Mouse (Mus musculus) midbrain, embryonic 12.5 days (tissue): Measurements from ENCODE around the gene Ipmk. TPM values are rescaled to one million over a fixed set of nuclear protein-coding genes. Genes with fewer than 3 reads are reported as not detected.
"Not testable (repeated sequence)": the region's sequence is repeated elsewhere in the genome, so short reads cannot be mapped to it uniquely, and the experiment has no call there.

ENCODE experiments used
- ATAC-seq: fragments of 200-750 bp; cut with Nextera tagmentation; 2 replicates; pipeline ENCODE4 v1.8.0; 2017; ENCODE audit warnings: low read depth, moderate TSS enrichment, moderate library complexity; ENCODE audit not compliant: low FRiP score
- H3K27ac ChIP-seq: fragments of 300-500 bp; sonication (generic); replicated peaks from 2 replicates; pipeline ENCODE4 v1.5.1; 2016; ENCODE audit warnings: mild to moderate bottlenecking
- H3K27me3 ChIP-seq: fragments of 300-500 bp; sonication (generic); 2 replicates; pipeline ENCODE4 v1.6.1; 2016; ENCODE audit warnings: mild to moderate bottlenecking
- H3K36me3 ChIP-seq: fragments of 300-500 bp; sonication (generic); 2 replicates; pipeline ENCODE4 v1.6.1; 2016
- H3K4me1 ChIP-seq: fragments of 300-500 bp; sonication (generic); 2 replicates; pipeline ENCODE4 v1.6.1; 2016
- H3K4me2 ChIP-seq: fragments of 300-500 bp; sonication (generic); replicated peaks from 2 replicates; pipeline ENCODE4 v1.6.1; 2016; ENCODE audit warnings: mild to moderate bottlenecking, moderate library complexity
- H3K4me3 ChIP-seq: fragments of 300-500 bp; sonication (generic); 2 replicates; pipeline ENCODE4 v1.5.1; 2016; ENCODE audit warnings: mild to moderate bottlenecking
- H3K9ac ChIP-seq: fragments of 300-500 bp; sonication (generic); replicated peaks from 2 replicates; pipeline ENCODE4 v1.6.1; 2016; ENCODE audit warnings: mild to moderate bottlenecking, moderate library complexity
- H3K9me3 ChIP-seq: fragments of 300-500 bp; sonication (generic); 2 replicates; pipeline ENCODE4 v1.6.1; 2016; ENCODE audit warnings: mild to moderate bottlenecking
- WGBS: fragments of 180-500 bp; shearing (Covaris S2); methylation state at CpG from one replicate; pipeline ENCODE4 v1.1.7; 2016; 5-methylcytosine and 5-hydroxymethylcytosine counted together
- polyA plus RNA-seq: library from polyadenylated mRNA; unstranded; fragments of >200 nt; fragmentation: Nextera tagmentation; extraction: Ambion mirVana; gene quantifications from 2 replicates; pipeline ENCODE4 v1.2.1, GENCODE M21; 2016

Ipmk gene
- polyA plus RNA-seq, 1 experiment from 2014 or later: 24.4 TPM

GRCm38 (mm10) chr10:71381471-71382033, 34.0 kb downstream of the Ipmk start:
- no peak overlapping the region for H3K4me3 ChIP-seq
- 93% methylated on average over 29 of the region's 29 CpGs for WGBS
- no peak overlapping the region for H3K4me2 ChIP-seq
- no peaks in the 10 kb centered on the region for H3K9me3 ChIP-seq
- no peak overlapping the region for H3K9ac ChIP-seq
- no peak for ATAC-seq
- H3K27ac ChIP-seq: no peak overlapping the region
- no peaks in the 10 kb centered on the region for H3K27me3 ChIP-seq
- no peaks in the 10 kb centered on the region for H3K4me1 ChIP-seq
- peaks cover 37% of the 10 kb centered on the region for H3K36me3 ChIP-seq

- Histone ChIP-seq H3K4me3 (no peak overlapping the region), H3K27me3 (no peaks in the 10 kb centered on the region)
Measured at GRCm38 (mm10) chr10:71382109-71382508, 34.5 kb downstream of the Ipmk start.

GRCm38 (mm10) chr10:71382858-71383551, 35.4 kb downstream of the Ipmk start:
- 81% methylated on average over 8 of the region's 8 CpGs for WGBS
- no peak overlapping the region for H3K4me2 ChIP-seq
- H3K9ac ChIP-seq: no peak overlapping the region
- no peak overlapping the region for H3K27ac ChIP-seq
- peaks cover 29% of the 10 kb centered on the region for H3K36me3 ChIP-seq
- no peak overlapping the region for H3K4me3 ChIP-seq
- H3K9me3 ChIP-seq: no peaks in the 10 kb centered on the region
- H3K27me3 ChIP-seq: no peaks in the 10 kb centered on the region
- H3K4me1 ChIP-seq: no peaks in the 10 kb centered on the region
- no peak for ATAC-seq

More at GRCm38 (mm10) chr10:71382109-71382508, 34.5 kb downstream of the Ipmk start:
- Histone ChIP-seq H3K36me3 (peaks cover 32% of the 10 kb centered on the region), H3K4me2 (no peak overlapping the region), H3K4me1 (no peaks in the 10 kb centered on the region), H3K27ac (no peak overlapping the region), H3K9me3 (no peaks in the 10 kb centered on the region), H3K9ac (no peak overlapping the region)
- 77% methylated on average over 7 of the region's 7 CpGs for whole genome bisulfite sequencing
- ATAC-seq: no peak

- H3K4me1 ChIP-seq, H3K9me3 ChIP-seq, H3K4me3 ChIP-seq, ATAC-seq, H3K27ac ChIP-seq, H3K9ac ChIP-seq, H3K27me3 ChIP-seq, H3K4me2 ChIP-seq: not testable (repeated sequence)
- peaks cover 28% of the 10 kb centered on the region for H3K36me3 ChIP-seq
- 85% methylated on average over 6 of the region's 6 CpGs for WGBS
Measured at GRCm38 (mm10) chr10:71383552-71383924, 36.0 kb downstream of the Ipmk start.

DNA sequence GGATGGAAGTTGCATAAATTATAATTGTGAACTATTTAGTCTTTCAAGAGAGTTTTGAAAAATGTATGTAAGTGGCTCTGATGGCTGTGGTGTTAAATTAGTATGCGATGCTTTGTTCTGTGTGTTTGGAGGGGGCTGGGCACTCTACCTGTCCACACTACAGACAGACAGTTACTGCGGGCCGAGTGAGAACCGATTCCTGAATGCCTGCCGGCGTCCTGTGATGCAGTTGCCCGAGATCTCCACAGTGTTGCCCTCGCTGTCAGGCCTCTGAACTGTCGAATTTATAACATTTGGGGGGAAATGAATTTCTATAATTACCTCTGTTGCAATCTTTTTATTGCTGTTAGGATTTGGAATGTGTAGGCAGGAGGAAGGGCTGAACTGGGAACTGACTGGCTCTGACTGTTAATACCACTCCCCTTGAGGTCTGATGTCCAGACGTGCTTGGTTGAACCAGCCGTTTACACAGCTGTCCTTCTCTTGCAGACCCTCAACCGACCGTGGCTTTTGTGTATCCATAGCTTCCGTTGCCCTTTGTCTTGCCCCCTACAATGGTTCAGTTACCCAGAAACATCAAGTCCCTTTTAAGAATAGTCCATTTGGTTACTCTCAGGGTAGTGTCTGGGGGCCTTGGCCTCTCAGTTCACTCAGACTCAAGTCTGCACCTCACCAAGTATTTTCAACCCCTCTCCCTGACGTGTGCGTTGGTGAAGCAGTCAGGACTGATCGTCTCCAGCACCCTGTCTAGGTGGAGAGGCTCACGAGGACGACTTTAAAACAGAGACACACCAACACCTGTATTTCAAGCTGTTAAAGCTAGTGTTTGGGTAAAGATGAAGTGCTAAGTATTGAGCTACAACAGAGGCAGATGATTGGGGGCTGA, 36.8 kb downstream of the Ipmk start:
- H3K4me2 ChIP-seq: no peak overlapping the region
- H3K4me1 ChIP-seq: no peaks in the 10 kb centered on the region
- H3K27ac ChIP-seq: no peak overlapping the region
- no peak for ATAC-seq
- no peak overlapping the region for H3K4me3 ChIP-seq
- no peak overlapping the region for H3K9ac ChIP-seq
- 68% methylated on average over 19 of the region's 19 CpGs for WGBS
- H3K27me3 ChIP-seq: no peaks in the 10 kb centered on the region
- H3K36me3 ChIP-seq: peaks cover 21% of the 10 kb centered on the region
- H3K9me3 ChIP-seq: no peaks in the 10 kb centered on the region

DNA sequence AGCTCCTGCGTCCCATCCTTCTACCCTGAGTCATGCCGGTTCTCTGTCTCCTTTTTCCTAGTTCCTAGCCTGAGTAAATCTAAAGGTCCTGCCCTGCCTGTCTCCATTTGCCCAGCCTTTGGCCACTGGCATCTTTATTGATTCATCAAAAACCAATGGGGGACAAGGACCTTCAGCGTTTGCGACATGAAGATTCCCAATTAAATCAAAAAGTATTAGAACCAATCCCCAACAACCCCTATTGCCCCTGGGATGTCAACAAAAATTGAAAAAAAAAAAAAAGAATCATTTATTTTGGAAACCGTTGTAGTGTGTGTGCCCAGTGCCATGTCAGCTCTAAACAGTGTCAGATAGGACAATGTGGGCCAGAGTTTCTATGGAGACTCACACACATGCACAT, 41.7 kb downstream of the Ipmk start:
- WGBS: 92% methylated on average over 5 of the region's 5 CpGs

DNA sequence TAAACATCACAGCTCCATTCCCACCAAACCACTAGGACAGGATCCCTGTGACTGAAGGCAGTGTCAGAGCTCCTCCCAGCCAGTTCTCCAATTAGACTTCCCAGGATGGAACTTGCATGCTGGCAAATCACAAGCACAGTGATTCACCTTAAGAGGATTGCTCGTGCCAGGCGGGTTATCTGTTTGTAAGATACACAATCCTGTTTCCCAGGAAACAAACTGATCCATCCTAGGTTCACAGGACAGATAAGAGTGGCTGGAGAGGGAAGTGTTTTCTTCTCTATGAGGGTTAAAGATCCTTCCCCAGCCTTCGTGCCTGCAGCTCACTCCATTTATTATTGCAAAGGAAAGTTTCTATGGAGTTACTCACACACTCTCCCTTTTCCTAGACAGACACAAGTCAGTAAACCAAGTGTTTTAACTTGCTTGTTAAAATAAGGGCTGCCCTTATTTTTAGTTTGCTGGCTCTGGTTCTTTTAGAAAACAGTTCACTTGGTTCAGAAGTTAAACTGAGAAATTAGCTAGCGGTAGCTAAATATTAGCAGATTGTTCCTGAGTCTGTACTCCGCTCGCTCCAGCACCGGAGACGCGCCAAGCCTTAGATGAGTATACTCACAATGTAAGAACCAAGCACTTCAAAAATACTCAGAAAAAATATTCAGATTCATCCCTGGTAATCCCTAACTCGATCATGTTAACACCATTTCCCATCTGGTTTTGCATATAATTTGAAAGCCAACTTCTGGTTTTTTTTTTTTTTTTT, 51.0 kb downstream of the Ipmk start:
- Histone ChIP-seq H3K27ac (no peak overlapping the region), H3K9ac (no peak overlapping the region), H3K4me3 (no peak overlapping the region), H3K36me3 (no peaks in the 10 kb centered on the region), H3K4me1 (no peaks in the 10 kb centered on the region), H3K27me3 (no peaks in the 10 kb centered on the region), H3K4me2 (no peak overlapping the region), H3K9me3 (0 out of 2 replicates have a peak, but pooled peaks cover 7% of the 10 kb centered on the region)
- 81% methylated on average over 10 of the region's 10 CpGs for WGBS
- ATAC-seq: no peak

More for the DNA sequence above, 41.7 kb downstream of the Ipmk start:
- no peaks in the 10 kb centered on the region for H3K36me3 ChIP-seq
- H3K4me2 ChIP-seq: no peak overlapping the region
- 0 out of 2 replicates have a peak, but pooled peaks cover 9% of the 10 kb centered on the region for H3K9me3 ChIP-seq
- H3K9ac ChIP-seq: no peak overlapping the region
- no peak overlapping the region for H3K27ac ChIP-seq
- no peaks in the 10 kb centered on the region for H3K27me3 ChIP-seq
- ATAC-seq: no peak
- H3K4me3 ChIP-seq: no peak overlapping the region
- no peaks in the 10 kb centered on the region for H3K4me1 ChIP-seq

- Histone ChIP-seq H3K27me3 (no peaks in the 10 kb centered on the region), H3K4me2 (no peak overlapping the region), H3K36me3 (no peaks in the 10 kb centered on the region), H3K9me3 (0 out of 2 replicates have a peak, but pooled peaks cover 3% of the 10 kb centered on the region), H3K9ac (no peak overlapping the region), H3K4me1 (no peaks in the 10 kb centered on the region), H3K27ac (no peak overlapping the region), H3K4me3 (no peak overlapping the region)
- 83% methylated on average over 8 of the region's 8 CpGs for WGBS
- no peak for ATAC-seq
Measured at GRCm38 (mm10) chr10:71399399-71399798, 51.8 kb downstream of the Ipmk start.

- 80% methylated on average over 8 of the region's 8 CpGs for WGBS
- no peaks in the 10 kb centered on the region for H3K4me1 ChIP-seq
- H3K27ac ChIP-seq: no peak overlapping the region
- H3K4me3 ChIP-seq: no peak overlapping the region
- 0 out of 2 replicates have a peak, but pooled peaks cover 3% of the 10 kb centered on the region for H3K9me3 ChIP-seq
- no peak overlapping the region for H3K4me2 ChIP-seq
- no peak overlapping the region for H3K9ac ChIP-seq
- H3K27me3 ChIP-seq: no peaks in the 10 kb centered on the region
- no peak for ATAC-seq
- no peaks in the 10 kb centered on the region for H3K36me3 ChIP-seq
Measured at GRCm38 (mm10) chr10:71399987-71400386, 52.4 kb downstream of the Ipmk start.

DNA sequence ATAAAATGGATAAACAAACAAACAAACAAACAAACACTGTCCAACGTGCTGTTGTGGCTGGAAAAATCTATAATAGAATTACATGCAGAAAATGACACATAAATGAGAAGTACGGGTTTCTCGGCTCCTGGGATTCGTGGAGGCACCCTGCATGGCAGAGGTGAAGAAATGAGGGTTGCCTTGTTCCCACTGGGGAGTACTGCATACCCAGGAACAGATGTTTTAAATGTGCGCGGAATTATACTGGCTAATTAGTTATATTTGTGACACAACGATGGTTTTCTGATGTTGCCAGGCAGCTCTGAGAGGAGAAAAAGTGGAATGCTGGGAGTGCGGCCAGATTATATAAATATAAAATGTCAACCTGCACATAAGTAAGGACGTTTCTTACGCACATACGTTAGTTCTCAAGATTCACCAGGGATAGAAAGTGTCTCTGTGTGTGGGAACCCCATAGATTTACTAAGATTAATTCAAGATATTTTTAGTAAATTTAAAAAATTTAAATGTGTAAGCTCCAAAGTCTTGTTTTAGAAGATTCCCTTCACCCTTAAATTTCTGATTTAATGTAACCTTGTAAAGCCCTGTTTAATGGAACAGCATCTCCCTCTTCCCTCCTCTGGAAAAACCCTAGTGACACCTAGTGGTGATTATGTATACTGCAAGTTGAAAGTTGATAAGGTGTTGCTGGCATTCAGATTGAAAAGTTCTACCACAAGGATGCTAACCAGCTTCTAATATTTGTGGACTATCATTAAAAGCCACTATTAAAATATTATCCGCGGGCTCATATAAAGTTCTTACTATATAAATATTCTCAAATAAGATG, 53.5 kb downstream of the Ipmk start:
- Histone ChIP-seq H3K27me3 (no peaks in the 10 kb centered on the region), H3K9ac (no peak overlapping the region), H3K4me3 (no peak overlapping the region), H3K27ac (no peak overlapping the region), H3K4me1 (no peaks in the 10 kb centered on the region), H3K9me3 (0 out of 2 replicates have a peak, but pooled peaks cover 3% of the 10 kb centered on the region), H3K4me2 (no peak overlapping the region), H3K36me3 (no peaks in the 10 kb centered on the region)
- ATAC-seq: no peak
- WGBS: 67% methylated on average over 13 of the region's 13 CpGs

DNA sequence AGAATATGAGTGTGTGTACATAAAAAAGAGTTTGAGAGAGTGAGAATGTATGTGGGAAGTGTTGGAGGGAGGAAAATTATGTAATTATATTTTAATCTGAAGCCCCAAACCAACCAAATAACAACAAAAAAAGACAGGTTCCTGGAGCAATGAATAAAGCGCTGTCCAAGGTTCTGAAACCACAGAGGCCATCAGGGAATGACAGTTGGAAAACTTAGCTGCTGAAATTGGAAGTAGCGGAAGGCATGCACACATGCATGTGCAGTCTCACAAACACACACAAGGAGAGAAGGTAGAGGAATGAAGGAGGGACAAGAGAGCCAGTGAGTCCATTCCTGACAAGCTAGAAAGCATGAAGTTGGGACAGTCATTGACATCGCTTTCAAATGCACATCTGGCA, 56.1 kb downstream of the Ipmk start:
- ATAC-seq: no peak
- Histone ChIP-seq H3K9me3 (no peaks in the 10 kb centered on the region), H3K27me3 (no peaks in the 10 kb centered on the region), H3K9ac (no peak overlapping the region), H3K4me3 (no peak overlapping the region), H3K4me2 (no peak overlapping the region), H3K27ac (no peak overlapping the region), H3K4me1 (no peaks in the 10 kb centered on the region), H3K36me3 (no peaks in the 10 kb centered on the region)
- 68% methylated on average over 3 of the region's 3 CpGs for WGBS
